Mouse (Mus musculus) urinary bladder, adult 2 months (tissue): Measurements from ENCODE around the gene Gna13. TPM values are rescaled to one million over a fixed set of nuclear protein-coding genes. Genes with fewer than 3 reads are reported as not detected.

Experiments
- DNase-seq: peaks from one replicate; pipeline ENCODE4 v3.0.0; 2022; ENCODE audit warnings: low spot score
- polyA plus RNA-seq: library from polyadenylated mRNA; depleted of rRNA; stranded (reverse); fragments of >200 nt; gene quantifications from 2 replicates; pipeline ENCODE4 v1.2.3, GENCODE M21; 2012

The Gna13 gene
- polyA plus RNA-seq, 1 experiment = 26.0 TPM

- DNase-seq = no peak
Measured at GRCm38 (mm10) chr11:109375412-109375811, 12.8 kb downstream of the Gna13 start.

GRCm38 (mm10) chr11:109376484-109377143 lies 14.0 kb downstream of the Gna13 start:
- no peak for DNase-seq

GRCm38 (mm10) chr11:109377477-109377876 lies 14.8 kb downstream of the Gna13 start:
- DNase-seq = no peak

- no peak for DNase-seq
Measured at GRCm38 (mm10) chr11:109378051-109378450, 15.4 kb downstream of the Gna13 start.

GRCm38 (mm10) chr11:109380662-109381061 lies 18.0 kb downstream of the Gna13 start:
- DNase-seq = no peak

GRCm38 (mm10) chr11:109385296-109385695 lies 22.7 kb downstream of the Gna13 start:
- DNase-seq = no peak

GRCm38 (mm10) chr11:109389046-109389445 lies 26.4 kb downstream of the Gna13 start:
- DNase-seq = no peak

- no peak for DNase-seq
Measured at GRCm38 (mm10) chr11:109391200-109391599, 28.6 kb downstream of the Gna13 start.

- no peak for DNase-seq
Measured at GRCm38 (mm10) chr11:109391760-109392159, 29.1 kb downstream of the Gna13 start.

GRCm38 (mm10) chr11:109392601-109393000 lies 30.0 kb downstream of the Gna13 start:
- no peak for DNase-seq

GRCm38 (mm10) chr11:109394758-109395157 lies 32.1 kb downstream of the Gna13 start:
- no peak for DNase-seq

- no peak for DNase-seq
Measured at GRCm38 (mm10) chr11:109395291-109395690, 32.7 kb downstream of the Gna13 start.

- no peak for DNase-seq
Measured at GRCm38 (mm10) chr11:109406431-109406830, 43.8 kb downstream of the Gna13 start.

GRCm38 (mm10) chr11:109410197-109410980 lies 47.8 kb downstream of the Gna13 start:
- no peak for DNase-seq

GRCm38 (mm10) chr11:109413617-109414016 lies 51.0 kb downstream of the Gna13 start, which contains the start of gene 9930022D16Rik:
Gene 9930022D16Rik, plus strand, starts transcription at chr11:109413917.
- DNase-seq = no peak

GRCm38 (mm10) chr11:109414802-109415201 lies 52.2 kb downstream of the Gna13 start:
- DNase-seq = no peak

- no peak for DNase-seq
Measured at GRCm38 (mm10) chr11:109416709-109417420, 54.2 kb downstream of the Gna13 start.

- no peak for DNase-seq
Measured at GRCm38 (mm10) chr11:109417472-109418040, 54.9 kb downstream of the Gna13 start.

- no peak for DNase-seq
Measured at GRCm38 (mm10) chr11:109419461-109419860, 56.8 kb downstream of the Gna13 start.

- DNase-seq = no peak
Measured at GRCm38 (mm10) chr11:109419961-109420566, 57.4 kb downstream of the Gna13 start.

- DNase-seq = no peak
Measured at GRCm38 (mm10) chr11:109420567-109420962, 57.9 kb downstream of the Gna13 start.

GRCm38 (mm10) chr11:109421205-109421604 lies 58.6 kb downstream of the Gna13 start:
- no peak for DNase-seq
